Mouse (Mus musculus): ENCODE data around the gene Unkl. TPM values are rescaled to one million over a fixed set of nuclear protein-coding genes. Genes with fewer than 3 reads are reported as not detected.

The Unkl gene
- polyA plus RNA-seq, 1 experiment from 2014 or later = 8.3 TPM

DNA sequence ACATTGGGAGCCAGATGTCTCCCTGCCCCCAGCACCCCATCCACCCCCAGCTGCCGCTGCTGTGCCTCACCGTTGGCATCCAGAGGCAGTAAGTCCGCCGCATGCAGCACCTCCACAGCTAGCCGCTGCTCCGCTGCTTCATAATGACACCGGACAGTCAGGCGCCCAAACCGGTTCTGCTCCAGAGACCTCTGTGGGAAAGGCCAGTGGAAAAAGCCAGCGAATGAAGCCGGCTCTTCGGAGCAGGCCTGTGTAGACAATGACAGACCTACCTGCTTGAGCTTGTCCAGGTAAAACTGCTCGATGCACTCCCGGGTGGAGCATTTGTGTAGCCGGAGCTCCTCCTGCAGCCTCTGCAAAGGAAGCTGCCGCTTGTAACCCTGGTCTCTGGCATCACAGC, 56.0 kb downstream of the Unkl start:
- 86% methylated on average over 16 of the region's 16 CpGs for WGBS
- peaks cover 51% of the 10 kb centered on the region for H3K36me3 ChIP-seq (replicated peaks)
- H3K4me1 ChIP-seq = peaks cover 22% of the 10 kb centered on the region
- DNase-seq (ENCODE audit: extremely low spot score, low spot score) = no peak
- no peaks in the 10 kb centered on the region for H3K9me3 ChIP-seq
- peak overlapping the region; percentile 9; the same call in 1 of the 2 replicates for H3K4me3 ChIP-seq
- no peak overlapping the region for H3K27ac ChIP-seq
- H3K27me3 ChIP-seq (ENCODE audit: poor library complexity, severe bottlenecking) = no peaks in the 10 kb centered on the region

GRCm38 (mm10) chr17:25248033-25248750, 60.0 kb downstream of the Unkl start:
- Histone ChIP-seq H3K27me3 (ENCODE audit: poor library complexity, severe bottlenecking) (peaks cover 17% of the 10 kb centered on the region), H3K9me3 (no peaks in the 10 kb centered on the region), H3K27ac (no peak overlapping the region), H3K36me3 (replicated peaks) (peaks cover 30% of the 10 kb centered on the region), H3K4me1 (peaks cover 14% of the 10 kb centered on the region), H3K4me3 (no peak overlapping the region)
- DNase-seq (ENCODE audit: extremely low spot score, low spot score) = no peak
- 83% methylated on average over 18 of the region's 18 CpGs for WGBS

DNA sequence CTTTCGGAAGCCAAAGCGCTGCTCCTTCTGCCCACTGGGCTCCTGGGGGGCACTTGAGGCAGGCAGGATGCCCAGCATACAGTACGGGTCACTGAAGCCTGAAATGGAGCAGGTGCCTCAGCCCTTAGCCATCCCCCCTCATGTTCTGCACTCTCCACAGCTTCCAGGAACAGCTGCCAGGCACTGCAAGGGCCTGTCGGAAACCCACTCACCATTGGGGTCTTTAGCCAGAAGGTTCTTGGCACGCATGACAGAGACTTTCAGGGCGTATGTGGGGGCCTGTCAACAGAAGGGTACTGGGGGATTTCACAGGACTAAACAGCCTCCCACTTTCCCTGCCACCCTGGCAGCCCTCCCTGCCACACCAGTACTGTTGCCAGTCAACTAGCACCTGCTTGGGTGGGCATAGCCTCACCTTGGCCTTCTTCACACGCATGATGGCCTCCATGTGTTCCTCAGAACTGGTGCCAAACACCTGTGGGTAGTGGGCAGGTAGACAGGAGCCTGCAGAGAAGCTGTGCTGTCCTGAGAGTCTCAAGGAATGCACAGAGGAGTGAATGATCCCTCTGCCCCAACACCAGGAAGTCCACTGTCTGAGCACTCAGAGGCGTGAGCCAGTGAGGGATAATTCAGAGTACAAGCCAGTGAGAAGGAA, 62.1 kb downstream of the Unkl start:
- 0 out of 2 replicates have a peak overlapping the region, but pooled peaks have one; percentile 3 for H3K27ac ChIP-seq
- H3K36me3 ChIP-seq (replicated peaks) = peaks cover 9% of the 10 kb centered on the region
- H3K4me3 ChIP-seq = no peak overlapping the region
- peaks cover 38% of the 10 kb centered on the region for H3K27me3 ChIP-seq (ENCODE audit: poor library complexity, severe bottlenecking)
- 85% methylated on average over 8 of the region's 8 CpGs for WGBS
- H3K4me1 ChIP-seq = peaks cover 33% of the 10 kb centered on the region
- H3K9me3 ChIP-seq = no peaks in the 10 kb centered on the region
- no peak for DNase-seq (ENCODE audit: extremely low spot score, low spot score)

DNA sequence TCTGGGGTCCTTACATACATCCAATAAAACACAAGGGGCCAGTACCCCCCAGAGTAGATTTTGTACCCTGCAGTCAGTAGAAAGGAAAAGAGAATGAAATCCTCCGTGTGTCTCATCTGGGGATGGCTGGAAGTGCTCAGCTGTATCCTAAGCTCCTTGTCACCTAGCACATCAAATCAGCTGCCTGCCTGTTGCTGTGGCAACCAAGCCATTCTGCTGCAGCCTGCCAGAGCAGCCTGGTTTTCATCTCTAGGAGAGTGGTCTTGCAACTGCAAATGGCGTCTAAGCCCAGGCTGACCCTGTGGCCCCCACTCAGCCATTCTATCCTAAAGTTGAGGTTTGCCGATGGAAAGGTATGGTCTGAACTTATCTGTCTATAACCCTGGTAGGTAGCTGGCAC, 64.4 kb downstream of the Unkl start:
- H3K27ac ChIP-seq = no peak overlapping the region
- no peak overlapping the region for H3K4me3 ChIP-seq
- peaks cover 57% of the 10 kb centered on the region for H3K27me3 ChIP-seq (ENCODE audit: poor library complexity, severe bottlenecking)
- H3K36me3 ChIP-seq (replicated peaks) = no peaks in the 10 kb centered on the region
- peaks cover 52% of the 10 kb centered on the region for H3K4me1 ChIP-seq
- WGBS = 42% methylated on average over 3 of the region's 3 CpGs
- H3K9me3 ChIP-seq = no peaks in the 10 kb centered on the region
- no peak for DNase-seq (ENCODE audit: extremely low spot score, low spot score)

DNA sequence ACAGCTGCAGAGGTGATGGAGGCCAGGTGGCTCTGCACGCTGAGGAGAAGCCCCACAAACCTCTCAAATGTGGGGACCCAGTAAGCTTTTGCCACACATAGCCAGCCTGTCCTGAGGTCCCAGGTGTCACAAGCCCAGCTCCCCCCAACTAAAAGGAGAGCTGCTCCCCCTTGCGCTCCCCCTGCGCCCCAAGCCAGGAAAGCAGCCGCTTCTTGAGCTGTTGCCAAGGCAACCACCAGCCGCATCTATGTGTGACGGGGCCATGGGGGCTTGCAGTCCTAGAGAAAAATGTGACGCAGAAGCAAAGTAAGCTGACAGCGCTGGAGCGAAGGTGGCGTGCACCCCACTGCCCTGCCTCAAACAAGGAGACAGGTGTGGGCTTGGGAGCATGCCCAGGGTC, 65.6 kb downstream of the Unkl start:
- Histone ChIP-seq H3K27ac (no peak overlapping the region), H3K27me3 (ENCODE audit: poor library complexity, severe bottlenecking) (peaks cover 57% of the 10 kb centered on the region), H3K9me3 (no peaks in the 10 kb centered on the region), H3K4me1 (peaks cover 61% of the 10 kb centered on the region), H3K4me3 (peak overlapping the region; percentile 12; the same call in 1 of the 2 replicates), H3K36me3 (replicated peaks) (peaks cover 9% of the 10 kb centered on the region)
- DNase-seq (ENCODE audit: extremely low spot score, low spot score) = no peak
- 30% methylated on average over 10 of the region's 10 CpGs for WGBS

DNA sequence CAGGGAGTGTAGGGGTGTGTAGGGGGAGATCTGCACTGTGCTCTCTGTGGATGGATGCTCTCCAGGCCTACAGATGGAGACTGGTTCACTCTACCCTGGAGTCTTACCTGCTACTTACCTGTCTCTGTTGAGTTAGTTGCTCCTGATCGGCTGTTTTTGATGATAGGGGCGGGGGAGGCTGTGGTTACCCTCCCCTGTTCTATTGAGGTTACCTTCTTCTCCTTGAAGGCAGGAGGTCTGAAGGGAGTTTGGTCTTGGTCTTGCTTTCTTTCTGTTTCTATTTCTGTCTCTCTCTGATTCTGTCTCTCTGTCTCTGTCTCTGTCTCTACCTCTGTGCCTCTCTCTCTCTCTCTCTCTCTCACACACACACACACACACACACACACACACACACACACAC, 66.9 kb downstream of the Unkl start:
- Histone ChIP-seq H3K4me3 (no peak overlapping the region), H3K4me1 (peaks cover 63% of the 10 kb centered on the region), H3K27me3 (ENCODE audit: poor library complexity, severe bottlenecking) (peaks cover 57% of the 10 kb centered on the region), H3K36me3 (replicated peaks) (peaks cover 23% of the 10 kb centered on the region), H3K27ac (no peak overlapping the region), H3K9me3 (no peaks in the 10 kb centered on the region)
- DNase-seq (ENCODE audit: extremely low spot score, low spot score) = no peak
- 70% methylated on average over 2 of the region's 2 CpGs for WGBS

- Histone ChIP-seq H3K9me3 (no peaks in the 10 kb centered on the region), H3K4me3 (peak within 1 kb of the TSS; percentile 45), H3K4me1 (peaks cover 63% of the 10 kb centered on the region), H3K27ac (peak within 1 kb of the TSS; percentile 57; the same call in 1 of the 2 replicates), H3K36me3 (replicated peaks) (peaks cover 29% of the 10 kb centered on the region), H3K27me3 (ENCODE audit: poor library complexity, severe bottlenecking) (peaks cover 57% of the 10 kb centered on the region)
- 5% methylated on average over 35 of the region's 35 CpGs for WGBS
- DNase-seq (ENCODE audit: extremely low spot score, low spot score) = no peak
These were observed 68.0 kb downstream of the Unkl start, which contains the start of gene Baiap3 for GRCm38 (mm10) chr17:25256140-25256754. Baiap3 (minus strand) TSS chr17:25256364.

DNA sequence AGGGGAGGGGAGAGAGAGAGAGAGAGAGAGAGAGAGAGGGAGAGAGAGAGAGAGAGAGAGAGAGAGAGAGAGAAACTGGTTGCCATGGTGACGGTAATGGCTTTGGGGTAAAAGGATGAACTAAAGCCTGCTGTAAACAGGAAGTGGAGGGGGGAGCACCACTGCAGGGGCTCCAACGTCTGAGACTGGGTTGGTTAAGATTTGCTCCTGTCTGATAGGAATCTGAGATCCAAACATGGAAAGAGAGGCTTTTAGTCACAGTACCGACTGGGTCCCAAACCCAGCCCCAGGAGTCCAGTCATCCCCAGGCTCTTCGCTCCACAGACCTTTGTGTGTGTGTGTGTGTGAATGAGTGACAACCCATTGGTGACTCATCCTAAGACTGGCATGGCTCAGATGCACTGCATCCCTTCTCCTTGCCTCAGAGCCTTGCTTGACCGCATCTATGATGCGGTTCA, 69.6 kb downstream of the Unkl start:
- Histone ChIP-seq H3K9me3 (no peaks in the 10 kb centered on the region), H3K36me3 (replicated peaks) (peaks cover 36% of the 10 kb centered on the region), H3K4me1 (peaks cover 53% of the 10 kb centered on the region), H3K27ac (no peak overlapping the region), H3K4me3 (no peak overlapping the region), H3K27me3 (ENCODE audit: poor library complexity, severe bottlenecking) (peaks cover 44% of the 10 kb centered on the region)
- WGBS = 63% methylated on average over 6 of the region's 6 CpGs
- no peak for DNase-seq (ENCODE audit: extremely low spot score, low spot score)

DNA sequence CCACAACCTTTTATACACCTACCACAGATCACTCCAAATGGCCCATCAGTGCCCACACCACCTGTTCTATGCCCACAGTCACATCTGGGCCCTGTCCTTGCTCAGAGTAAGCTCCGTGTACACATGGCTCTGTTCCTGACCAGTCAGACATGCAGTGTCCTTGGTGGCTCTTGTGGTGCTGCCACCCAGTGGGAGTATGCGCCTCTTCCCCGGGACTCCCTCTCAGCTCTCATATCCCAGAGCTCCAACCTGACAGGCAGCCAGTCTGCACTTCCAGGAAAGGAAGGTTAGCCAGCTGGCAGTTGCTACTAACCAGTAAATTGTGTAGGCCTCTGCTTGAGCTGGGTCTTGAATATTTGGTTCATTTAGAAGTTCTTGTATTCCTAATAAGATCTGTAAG, 76.3 kb downstream of the Unkl start:
- peaks cover 86% of the 10 kb centered on the region for H3K36me3 ChIP-seq (replicated peaks)
- H3K4me1 ChIP-seq = peaks cover 4% of the 10 kb centered on the region
- H3K9me3 ChIP-seq = no peaks in the 10 kb centered on the region
- no peak for DNase-seq (ENCODE audit: extremely low spot score, low spot score)
- H3K4me3 ChIP-seq = no peak overlapping the region
- no peak overlapping the region for H3K27ac ChIP-seq
- 77% methylated on average over 3 of the region's 3 CpGs for WGBS
- H3K27me3 ChIP-seq (ENCODE audit: poor library complexity, severe bottlenecking) = no peaks in the 10 kb centered on the region

DNA sequence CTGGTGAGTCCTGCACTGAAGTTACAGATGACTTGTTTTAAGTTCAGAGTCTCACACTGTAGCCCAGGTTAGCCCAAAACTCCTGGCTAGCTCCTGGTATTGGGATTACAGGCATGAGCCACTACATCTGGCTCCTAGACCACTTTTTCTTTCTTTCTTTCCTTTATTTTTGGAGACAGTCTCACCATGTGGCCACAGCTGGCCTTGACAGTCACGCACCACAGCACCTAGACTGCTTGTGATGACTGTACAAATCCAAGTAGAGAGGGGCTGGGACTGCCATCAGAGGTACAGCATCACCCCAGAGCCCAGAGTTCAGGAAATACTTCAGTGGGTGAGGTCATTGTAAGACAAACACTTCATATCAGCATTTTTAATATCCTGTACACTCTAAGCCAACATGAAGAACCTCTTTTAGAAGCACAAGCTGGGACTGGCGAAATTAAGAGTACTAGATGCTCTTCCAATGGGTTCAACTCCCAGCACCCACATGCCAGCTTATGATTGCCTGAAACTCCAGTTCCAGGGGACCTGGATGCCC, 82.7 kb downstream of the Unkl start:
- 94% methylated on average over 2 of the region's 2 CpGs for WGBS
- DNase-seq (ENCODE audit: extremely low spot score, low spot score) = no peak
- Histone ChIP-seq H3K27me3 (ENCODE audit: poor library complexity, severe bottlenecking) (no peaks in the 10 kb centered on the region), H3K4me3 (peak overlapping the region; percentile 71), H3K36me3 (replicated peaks) (peaks cover 61% of the 10 kb centered on the region), H3K4me1 (peaks cover 40% of the 10 kb centered on the region), H3K27ac (no peak overlapping the region), H3K9me3 (no peaks in the 10 kb centered on the region)

DNA sequence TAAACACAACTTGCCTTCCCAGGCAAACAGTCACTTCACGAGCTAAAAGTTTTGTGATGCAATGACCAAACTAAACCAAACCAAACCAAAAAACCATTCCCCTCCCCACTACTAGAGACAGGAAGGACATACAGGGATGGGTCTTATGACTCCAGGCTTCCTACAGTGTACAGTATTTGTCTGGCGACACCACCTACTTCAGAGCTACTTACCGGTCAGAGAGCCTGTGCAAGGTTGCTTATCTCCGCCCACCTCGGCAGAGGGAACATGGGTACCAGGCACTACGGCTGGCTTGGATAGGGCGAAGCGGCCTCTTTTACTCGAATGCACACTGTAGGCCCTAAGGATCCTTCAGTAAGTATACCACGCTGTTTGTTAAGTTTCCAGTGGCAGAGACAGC, 84.1 kb downstream of the Unkl start:
- H3K4me3 ChIP-seq = peak overlapping the region; percentile 71
- peaks cover 40% of the 10 kb centered on the region for H3K4me1 ChIP-seq
- H3K9me3 ChIP-seq = no peaks in the 10 kb centered on the region
- no peak for DNase-seq (ENCODE audit: extremely low spot score, low spot score)
- peak overlapping the region; percentile 100 for H3K27ac ChIP-seq
- H3K36me3 ChIP-seq (replicated peaks) = peaks cover 46% of the 10 kb centered on the region
- H3K27me3 ChIP-seq (ENCODE audit: poor library complexity, severe bottlenecking) = no peaks in the 10 kb centered on the region
- WGBS = 2% methylated on average over 10 of the region's 10 CpGs

- H3K36me3 ChIP-seq (replicated peaks) = peaks cover 38% of the 10 kb centered on the region
- WGBS = under 1% methylated on average over 90 of the region's 92 CpGs
- H3K4me1 ChIP-seq = peaks cover 40% of the 10 kb centered on the region
- no peaks in the 10 kb centered on the region for H3K9me3 ChIP-seq
- peak overlapping the region; percentile 100 for H3K27ac ChIP-seq
- peak; percentile 91 for DNase-seq (ENCODE audit: extremely low spot score, low spot score)
- H3K27me3 ChIP-seq (ENCODE audit: poor library complexity, severe bottlenecking) = no peaks in the 10 kb centered on the region
- H3K4me3 ChIP-seq = peak overlapping the region; percentile 71
These were observed 84.9 kb downstream of the Unkl start for GRCm38 (mm10) chr17:25272951-25273705.
